Mouse (Mus musculus): Measurements from ENCODE around the gene Tedc1. TPM values are rescaled to one million over a fixed set of nuclear protein-coding genes. Genes with fewer than 3 reads are reported as not detected.
A peak's percentile ranks its signal among the peaks of the same experiment; 100 is the strongest.
"Not testable (repeated sequence)": the region's sequence is repeated elsewhere in the genome, so short reads cannot be mapped to it uniquely, and the experiment has no call there.

The Tedc1 gene
- total RNA-seq, 2 experiments from 2014 or later = 0.69 to 1.6 TPM

DNA sequence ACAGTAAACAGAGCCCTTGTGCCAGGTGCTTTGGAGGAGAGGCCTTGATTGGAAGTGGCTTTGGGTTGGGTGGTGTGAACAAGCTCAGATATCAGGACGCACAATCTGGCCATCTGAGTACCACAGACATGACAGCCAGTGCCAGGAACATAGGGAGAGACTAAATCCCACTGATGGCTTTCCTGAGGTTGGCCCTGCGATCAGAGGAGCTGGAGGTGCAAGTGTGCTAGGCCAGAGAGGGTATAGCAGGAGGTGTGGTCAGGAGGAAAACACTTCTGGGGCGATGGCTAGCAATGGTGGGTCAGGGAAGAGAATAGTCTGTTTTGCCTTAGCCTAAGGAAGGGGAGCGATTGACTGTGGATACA, 30.8 kb downstream of the Tedc1 start:
- DNase-seq = no peak
- intact Hi-C loops (cut with DNase I; ENCODE audit: low total_unique reads) = no loop called here

DNA sequence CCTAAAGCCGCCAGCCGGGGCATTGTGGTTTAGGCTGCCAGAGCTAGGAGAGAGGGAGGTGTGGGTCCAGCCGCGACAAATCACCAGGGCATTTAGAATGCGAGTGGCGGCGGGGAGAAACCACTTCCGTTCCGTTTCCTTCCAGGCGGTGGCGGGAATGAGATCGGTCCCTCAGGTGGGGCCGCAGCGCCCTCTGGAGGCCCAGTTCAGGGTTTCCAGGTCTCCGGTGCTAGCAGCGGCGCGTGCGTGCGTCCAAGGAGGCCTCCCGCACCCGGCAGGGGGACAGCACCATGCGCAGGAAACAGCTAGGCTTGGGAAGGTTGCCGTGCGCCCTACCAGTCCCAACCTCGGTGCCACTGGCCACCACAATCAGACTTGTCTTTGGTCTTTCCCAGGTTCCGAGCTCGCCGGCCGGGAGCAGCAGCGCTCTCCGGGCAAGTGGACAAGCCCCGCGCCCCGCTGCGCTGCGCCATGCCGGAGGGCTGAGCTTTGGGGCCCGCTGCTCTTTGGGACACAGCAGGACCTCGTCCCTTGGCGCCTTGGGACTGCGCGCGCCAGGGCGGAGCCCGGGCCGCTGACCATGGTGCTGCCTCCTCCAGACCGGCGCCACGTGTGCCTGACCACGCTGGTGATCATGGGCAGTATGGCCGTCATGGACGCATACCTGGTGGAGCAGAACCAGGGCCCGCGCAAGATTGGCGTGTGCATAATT, 31.5 kb downstream of the Tedc1 start:
- DNase-seq = peak; percentile 80
- intact Hi-C loops (cut with DNase I; ENCODE audit: low total_unique reads) = no loop called here

DNA sequence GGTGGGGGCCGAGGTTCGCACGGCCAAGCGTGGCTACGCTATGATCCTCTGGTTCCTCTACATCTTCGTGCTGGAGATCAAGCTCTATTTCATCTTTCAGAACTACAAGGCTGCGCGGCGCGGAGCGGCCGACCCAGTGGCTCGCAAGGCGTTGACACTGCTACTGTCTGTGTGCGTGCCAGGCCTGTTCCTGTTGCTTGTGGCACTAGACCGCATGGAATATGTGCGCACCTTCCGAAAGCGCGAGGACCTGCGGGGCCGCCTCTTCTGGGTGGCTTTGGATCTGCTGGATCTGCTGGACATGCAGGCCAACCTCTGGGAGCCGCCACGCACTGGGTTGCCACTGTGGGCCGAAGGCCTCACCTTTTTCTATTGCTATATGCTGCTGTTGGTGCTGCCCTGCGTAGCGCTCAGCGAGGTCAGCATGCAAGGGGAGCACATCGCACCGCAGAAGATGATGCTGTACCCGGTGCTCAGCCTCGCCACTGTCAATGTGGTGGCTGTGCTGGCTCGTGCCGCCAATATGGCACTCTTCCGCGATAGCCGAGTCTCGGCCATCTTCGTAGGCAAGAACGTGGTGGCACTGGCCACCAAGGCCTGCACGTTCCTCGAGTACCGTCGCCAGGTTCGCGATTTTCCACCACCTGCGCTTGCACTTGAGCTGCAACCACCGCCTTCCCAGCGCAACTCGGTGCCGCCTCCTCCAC, 32.3 kb downstream of the Tedc1 start:
- DNase-seq = no peak
- intact Hi-C loops (cut with DNase I; ENCODE audit: low total_unique reads) = no loop called here

DNA sequence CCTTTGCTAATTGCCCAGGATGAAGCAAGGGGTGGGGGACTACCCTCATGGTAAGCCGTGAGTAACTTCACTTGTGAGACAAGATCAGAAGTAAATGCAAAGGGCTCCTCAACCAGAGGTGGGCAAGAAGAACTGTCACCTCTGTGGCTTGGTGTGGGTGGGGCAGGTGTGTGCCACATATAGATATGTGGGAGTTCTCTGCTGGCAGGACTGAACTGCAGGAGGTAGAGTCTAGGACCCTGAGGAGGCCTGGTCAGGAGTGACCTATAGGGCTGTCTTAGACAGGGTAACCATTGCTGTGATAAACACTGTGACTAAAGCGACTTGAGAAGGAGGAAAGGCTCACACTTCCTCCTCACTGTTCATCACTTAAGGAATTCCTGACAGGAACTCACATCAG, 37.2 kb downstream of the Tedc1 start:
- DNase-seq = no peak

DNA sequence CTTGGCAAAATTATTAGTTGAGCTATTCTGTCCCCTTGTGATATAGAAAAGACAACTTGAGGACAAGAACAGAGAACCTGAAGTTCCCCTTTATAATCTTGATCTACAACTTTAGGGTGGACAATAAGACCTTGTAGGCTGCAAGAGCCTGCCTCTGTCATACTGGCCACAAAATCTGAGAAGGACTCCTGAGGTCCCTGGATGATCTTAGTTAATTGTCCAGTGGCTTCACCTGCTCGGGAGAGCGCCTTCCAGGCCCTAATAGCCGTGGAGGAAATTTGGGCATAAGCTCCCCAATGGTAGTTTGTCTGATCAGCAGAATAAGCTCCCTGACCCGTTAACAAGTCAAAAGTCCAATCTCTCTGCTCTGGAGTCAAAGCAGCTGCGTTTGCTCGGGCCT, 42.9 kb downstream of the Tedc1 start:
- intact Hi-C loops (cut with DNase I; ENCODE audit: low total_unique reads); DNase-seq: not testable (repeated sequence)

More for the DNA sequence above, 37.2 kb downstream of the Tedc1 start:
- intact Hi-C loops (cut with DNase I; ENCODE audit: low total_unique reads) = no loop called here

DNA sequence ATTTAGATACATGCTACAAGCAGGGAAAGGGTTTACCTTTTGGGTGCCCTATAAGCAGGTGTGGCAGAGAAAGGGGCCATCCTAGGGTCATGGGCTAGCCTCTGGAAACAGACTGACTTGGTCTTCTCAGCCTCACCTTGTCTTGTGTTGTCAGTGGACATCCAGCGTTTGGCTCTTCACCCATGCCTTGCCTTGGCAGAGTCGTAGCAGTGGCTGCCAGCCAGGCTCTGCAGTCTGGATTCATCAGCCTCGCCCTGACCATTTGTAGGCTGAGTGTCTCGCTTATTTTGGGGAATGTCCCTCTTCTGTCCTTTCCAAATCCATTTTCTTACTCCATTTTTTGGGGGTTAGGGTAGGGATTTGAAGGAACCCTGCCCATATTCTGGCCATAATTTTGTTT, 45.1 kb downstream of the Tedc1 start:
- intact Hi-C loops (cut with DNase I; ENCODE audit: low total_unique reads) = no loop called here
- no peak for DNase-seq

DNA sequence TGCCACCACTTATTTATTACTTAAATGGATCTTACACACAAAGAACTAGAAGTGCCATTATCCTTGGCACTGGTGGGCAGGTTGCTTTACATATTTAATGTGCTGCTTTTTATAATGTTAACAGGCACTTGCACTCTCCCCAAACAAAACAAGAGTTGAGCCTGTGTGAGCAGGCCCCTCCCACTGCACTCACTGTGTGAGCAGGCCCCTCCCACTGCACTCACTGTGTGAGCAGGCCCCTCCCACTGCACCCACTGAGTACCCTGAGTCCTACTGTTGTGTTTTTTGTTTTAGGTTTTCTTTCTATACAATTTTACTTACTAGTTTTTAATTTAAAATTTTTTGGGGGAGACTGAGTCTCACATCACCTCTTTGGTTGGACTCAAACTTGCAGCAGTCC, 45.8 kb downstream of the Tedc1 start:
- DNase-seq = no peak
- intact Hi-C loops (cut with DNase I; ENCODE audit: low total_unique reads) = no loop called here

DNA sequence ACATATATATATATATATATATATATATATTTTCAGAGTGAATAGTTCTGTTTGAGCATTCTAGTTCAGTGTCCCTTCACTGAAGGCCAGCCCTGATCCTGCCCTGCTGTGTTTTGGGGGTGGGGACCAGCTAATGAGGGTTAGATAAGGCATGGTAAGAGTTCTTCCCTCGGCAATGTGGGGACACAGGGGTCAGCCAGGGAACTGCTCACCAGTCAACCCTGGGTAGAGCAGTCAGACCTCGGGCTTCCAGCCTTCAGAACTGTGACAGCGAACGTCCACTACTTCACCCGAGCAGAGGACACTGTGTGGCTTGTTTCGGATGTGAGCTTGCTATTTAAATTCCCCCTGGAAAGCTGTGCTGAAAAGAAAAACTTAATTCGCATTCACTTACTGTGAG, 47.3 kb downstream of the Tedc1 start:
- no peak for DNase-seq
- intact Hi-C loops (cut with DNase I; ENCODE audit: low total_unique reads) = no loop called here

DNA sequence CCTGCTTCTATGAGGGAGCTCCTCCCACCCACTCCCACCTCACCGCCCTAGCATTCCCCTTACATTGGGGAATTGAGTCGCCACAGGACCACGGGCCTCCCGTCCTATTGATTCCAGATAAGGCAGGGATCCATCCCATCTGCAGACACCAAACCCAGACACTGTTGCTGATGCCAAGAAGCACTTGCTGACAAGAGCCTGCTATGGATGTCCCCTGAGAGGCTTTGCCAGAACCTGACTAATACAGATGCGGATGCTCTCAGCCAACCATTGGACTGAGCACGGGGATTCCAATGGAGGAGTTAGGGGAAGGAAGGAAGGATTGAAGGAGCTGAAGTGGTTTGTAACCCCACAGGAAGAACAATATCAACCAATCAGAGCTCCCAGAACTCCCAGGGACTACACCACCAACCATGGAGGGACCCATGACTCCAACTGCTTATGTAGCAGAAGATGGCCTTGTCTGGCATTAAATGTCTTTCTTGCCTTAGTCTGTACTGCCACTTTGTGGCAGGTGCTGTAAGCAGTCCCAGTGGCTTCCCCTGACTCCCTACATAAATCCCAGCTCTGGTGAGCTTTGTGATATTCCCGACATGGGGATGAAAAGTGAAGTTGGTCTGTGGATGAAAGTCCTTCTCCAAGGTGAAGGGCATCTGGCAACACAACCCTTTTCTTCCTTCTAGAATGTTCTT, 49.2 kb downstream of the Tedc1 start:
- DNase-seq = no peak

DNA sequence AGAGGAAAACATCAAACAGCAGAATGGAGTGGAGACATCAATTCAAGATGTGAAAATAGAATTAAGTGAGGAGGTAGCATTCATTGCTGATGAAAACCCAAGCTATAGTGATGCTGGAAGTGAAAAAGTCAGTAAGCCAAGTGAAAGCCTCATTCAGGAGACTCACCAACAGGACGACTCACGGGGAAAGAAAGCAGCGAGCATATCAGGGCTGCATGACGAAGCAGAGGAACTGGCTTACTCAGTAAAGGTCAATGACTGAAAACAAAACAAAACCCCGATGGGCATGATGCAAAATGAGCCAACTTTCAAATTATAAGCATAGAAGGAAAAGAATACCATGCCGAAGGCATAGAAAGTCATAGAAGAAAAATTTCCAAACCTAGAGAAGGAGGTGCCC, 51.5 kb downstream of the Tedc1 start:
- intact Hi-C loops (cut with DNase I; ENCODE audit: low total_unique reads) = no loop called here
- no peak for DNase-seq

More for the DNA sequence above, 49.2 kb downstream of the Tedc1 start:
- intact Hi-C loops (cut with DNase I; ENCODE audit: low total_unique reads) = no loop called here

DNA sequence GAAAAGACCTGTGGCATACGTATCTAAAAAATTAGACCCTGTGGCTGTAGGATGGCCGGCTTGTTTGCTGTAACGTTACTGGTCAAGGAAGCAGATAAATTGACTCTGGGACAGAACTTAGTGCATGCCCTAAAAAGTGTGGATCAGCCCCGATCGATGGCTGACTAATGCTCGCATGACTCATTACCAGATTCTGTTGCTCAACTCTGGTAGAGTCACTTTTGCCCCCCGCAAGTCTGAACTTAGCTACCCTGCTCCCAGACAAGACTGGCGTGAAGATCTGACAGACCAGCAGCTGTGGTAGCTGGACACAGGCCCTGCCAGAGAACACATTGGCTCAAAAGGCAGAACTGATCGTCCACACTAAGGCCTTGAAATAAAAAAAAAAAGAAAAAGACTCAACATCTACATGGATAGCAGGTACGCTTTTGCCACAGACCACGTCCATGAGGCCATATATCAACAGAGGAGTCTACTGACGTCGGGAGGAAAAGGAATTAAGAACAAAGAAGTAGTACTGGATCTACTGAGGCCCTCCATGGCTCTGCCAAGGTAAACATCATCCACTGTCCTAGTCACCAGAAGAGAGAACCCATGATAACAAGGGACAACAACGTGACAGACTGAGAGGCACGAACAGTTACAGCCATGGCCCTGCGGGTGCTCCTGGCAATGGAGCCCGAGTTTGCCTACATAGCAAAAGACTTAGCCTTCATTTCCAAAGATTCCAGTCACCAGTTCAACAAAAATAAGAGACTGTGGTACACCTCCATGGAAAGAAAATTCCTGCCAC, 54.6 kb downstream of the Tedc1 start:
- intact Hi-C loops (cut with DNase I; ENCODE audit: low total_unique reads) = no loop called here
- no peak for DNase-seq

DNA sequence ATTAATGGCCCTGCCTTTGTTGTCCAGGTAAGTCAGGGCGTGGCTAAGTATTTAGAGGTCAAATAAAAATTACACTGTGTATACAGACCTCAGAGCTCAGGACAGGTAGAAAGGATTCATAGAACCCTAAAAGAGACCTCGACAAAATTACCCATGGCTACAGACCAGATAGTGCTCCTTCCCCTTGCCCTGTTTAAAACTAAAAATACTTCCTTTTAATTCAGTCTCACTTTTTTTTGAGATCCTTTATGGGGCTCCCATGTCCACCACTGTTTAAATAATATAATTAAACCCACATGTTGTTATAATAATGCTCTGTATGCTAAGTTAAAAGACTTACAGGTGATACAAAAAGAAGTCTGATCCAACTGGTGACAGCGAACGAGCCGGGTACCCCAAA, 55.6 kb downstream of the Tedc1 start:
- DNase-seq = no peak
- intact Hi-C loops (cut with DNase I; ENCODE audit: low total_unique reads) = no loop called here

DNA sequence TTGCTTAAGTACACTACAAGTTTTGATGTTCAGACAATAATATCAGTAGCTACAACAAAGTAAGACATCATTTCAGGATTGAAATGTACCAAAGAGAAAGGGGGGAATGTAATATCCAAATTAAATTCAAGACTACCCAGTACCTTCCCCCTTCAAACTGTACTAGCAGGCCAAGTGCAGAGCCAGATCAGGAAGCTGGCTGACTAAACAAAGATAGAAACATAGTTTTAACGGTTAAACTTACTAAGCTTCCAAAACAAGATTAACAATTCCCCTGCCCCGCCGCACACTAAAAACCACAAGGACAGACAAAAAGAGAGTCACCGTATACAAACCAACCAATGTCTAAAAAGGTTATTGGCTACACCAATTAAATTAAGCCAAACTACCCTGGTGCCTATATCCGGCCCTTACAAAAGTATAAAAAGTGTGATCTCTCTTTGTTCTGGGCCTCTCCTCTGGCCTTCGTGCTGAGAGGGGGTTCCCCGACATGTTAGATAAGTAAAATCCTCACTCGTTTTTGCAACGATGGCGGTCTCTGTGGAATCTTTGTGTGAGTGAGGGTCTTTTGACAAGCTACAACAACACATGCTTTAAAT, 56.2 kb downstream of the Tedc1 start:
- no peak for DNase-seq
- intact Hi-C loops (cut with DNase I; ENCODE audit: low total_unique reads) = no loop called here

DNA sequence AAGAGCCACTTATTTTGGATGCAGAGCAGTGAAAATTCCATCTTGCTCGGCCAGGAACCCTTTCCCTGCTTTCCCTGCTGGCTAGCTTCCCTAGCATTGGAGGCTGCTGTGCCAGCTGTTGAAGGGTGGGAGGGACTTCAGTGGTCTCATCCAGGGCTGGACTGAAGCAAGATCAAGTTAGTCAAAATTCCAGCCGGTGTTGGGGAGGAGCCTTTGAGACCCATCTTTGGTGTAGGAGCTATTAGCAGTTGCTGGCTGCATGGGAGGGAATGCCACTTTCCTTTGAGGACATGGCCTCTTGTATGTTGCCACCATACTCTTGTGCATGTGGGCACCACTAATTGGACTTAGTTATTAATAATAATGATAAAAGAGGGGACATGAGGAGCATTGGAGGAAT, 57.0 kb downstream of the Tedc1 start:
- intact Hi-C loops (cut with DNase I; ENCODE audit: low total_unique reads) = no loop called here
- DNase-seq = no peak

DNA sequence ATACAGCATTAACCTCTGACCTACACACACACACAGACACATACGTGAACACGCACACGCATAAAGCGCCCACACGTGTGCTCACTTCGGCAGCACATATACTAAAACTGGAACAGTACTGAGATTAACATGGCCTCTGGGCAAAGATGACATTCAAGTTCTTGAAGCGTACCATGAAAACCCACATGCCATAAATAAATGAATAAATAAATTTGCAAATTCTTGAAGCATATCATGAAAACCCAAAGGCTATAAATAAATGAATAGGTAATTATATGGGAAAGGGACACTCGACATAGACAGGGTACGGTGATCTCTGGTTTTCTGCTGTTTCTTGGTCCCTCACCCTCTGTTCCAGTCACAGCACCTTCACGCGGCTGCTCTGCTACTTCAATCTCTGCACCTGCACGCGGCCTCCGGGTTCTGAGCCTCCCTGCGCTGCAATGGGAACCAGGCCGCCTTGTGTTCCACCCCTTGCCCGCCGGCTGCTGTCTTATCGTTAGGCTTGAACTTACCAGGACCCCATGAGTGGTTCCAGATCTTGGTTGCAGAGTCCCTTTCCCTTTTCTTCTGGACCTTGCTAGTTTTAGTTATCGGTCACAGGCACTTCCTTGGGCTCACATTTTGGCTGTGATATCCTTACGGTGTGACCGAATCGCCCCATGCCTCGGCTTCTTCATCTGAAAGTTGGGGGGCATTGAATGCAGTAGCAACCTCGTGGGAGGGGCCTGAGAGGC, 58.0 kb downstream of the Tedc1 start:
- intact Hi-C loops (cut with DNase I; ENCODE audit: low total_unique reads) = no loop called here
- no peak for DNase-seq

DNA sequence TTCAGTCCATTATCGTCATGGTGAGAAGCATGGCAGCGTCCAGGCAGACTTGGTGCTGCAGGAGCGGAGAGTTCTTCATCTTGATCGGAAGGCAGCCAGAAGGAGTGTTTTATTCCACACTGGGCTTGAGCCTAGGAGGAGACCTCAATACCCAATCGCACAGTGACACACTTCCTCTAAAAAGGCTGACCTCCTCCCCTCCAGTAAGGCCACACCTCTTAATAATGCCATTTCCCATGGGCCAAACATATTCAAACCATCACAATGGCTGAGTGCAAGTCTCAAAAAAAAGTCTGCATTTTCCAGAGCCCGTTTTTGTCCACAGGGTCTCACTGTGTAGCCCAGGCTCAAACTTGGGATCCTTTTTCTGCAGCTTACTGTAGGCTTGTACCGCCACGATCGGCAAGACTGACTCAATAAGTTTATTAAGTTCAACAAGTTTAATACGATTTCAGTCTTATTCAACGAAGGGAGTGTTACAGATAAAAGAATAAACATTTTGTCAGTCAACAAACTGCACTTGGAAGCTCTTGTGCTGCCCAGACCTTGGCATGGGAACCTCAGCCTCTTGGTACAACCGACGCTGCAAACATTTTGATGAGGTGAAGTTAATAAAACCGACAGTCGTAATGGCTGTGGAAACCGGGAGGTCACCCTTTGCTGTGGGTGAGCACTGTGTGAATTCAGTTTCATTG, 58.9 kb downstream of the Tedc1 start:
- intact Hi-C loops (cut with DNase I; ENCODE audit: low total_unique reads) = no loop called here
- DNase-seq = no peak

Measured in gastrocnemius, postnatal 14 days (tissue).